Mouse (Mus musculus) liver, embryonic 12.5 days (tissue): ENCODE measurements around the gene Cmss1. TPM values are rescaled to one million over a fixed set of nuclear protein-coding genes. Genes with fewer than 3 reads are reported as not detected.

Experiments
- ATAC-seq: fragments of 200-750 bp; cut with Nextera tagmentation; 2 replicates; pipeline ENCODE4 v1.8.0; 2017; ENCODE audit warnings: moderate number of reproducible peaks, mild to moderate bottlenecking, moderate library complexity
- H3K27ac ChIP-seq: fragments of 300-500 bp; sonication (generic); 2 replicates; pipeline ENCODE4 v1.5.1; 2016; ENCODE audit warnings: mild to moderate bottlenecking
- H3K27me3 ChIP-seq: fragments of 300-500 bp; sonication (generic); replicated peaks from 2 replicates; pipeline ENCODE4 v1.6.1; 2016; ENCODE audit warnings: mild to moderate bottlenecking, moderate library complexity
- H3K36me3 ChIP-seq: fragments of 300-500 bp; sonication (generic); 2 replicates; pipeline ENCODE4 v1.6.1; 2016; ENCODE audit warnings: mild to moderate bottlenecking, moderate library complexity
- H3K4me1 ChIP-seq: fragments of 300-500 bp; sonication (generic); 2 replicates; pipeline ENCODE4 v1.6.1; 2016
- H3K4me2 ChIP-seq: fragments of 300-500 bp; sonication (generic); 2 replicates; pipeline ENCODE4 v1.6.1; 2016; ENCODE audit warnings: mild to moderate bottlenecking, moderate library complexity
- H3K4me3 ChIP-seq: fragments of 300-500 bp; sonication (generic); 2 replicates; pipeline ENCODE4 v1.5.1; 2016; ENCODE audit warnings: mild to moderate bottlenecking, moderate library complexity
- H3K9ac ChIP-seq: fragments of 300-500 bp; sonication (generic); 2 replicates; pipeline ENCODE4 v1.6.1; 2016; ENCODE audit warnings: mild to moderate bottlenecking, moderate library complexity
- H3K9me3 ChIP-seq: fragments of 300-500 bp; sonication (generic); replicated peaks from 2 replicates; pipeline ENCODE4 v1.6.1; 2016; ENCODE audit warnings: mild to moderate bottlenecking, moderate library complexity
- WGBS: fragments of 180-500 bp; shearing (Covaris S2); methylation state at CpG from one replicate; pipeline ENCODE4 v1.1.7; 2016; ENCODE audit not compliant: insufficient replicate concordance; 5-methylcytosine and 5-hydroxymethylcytosine counted together
- polyA plus RNA-seq: library from polyadenylated mRNA; unstranded; fragments of >200 nt; fragmentation: Nextera tagmentation; extraction: Ambion mirVana; gene quantifications from 2 replicates; pipeline ENCODE4 v1.2.1, GENCODE M21; 2016

Cmss1 gene
- polyA plus RNA-seq, 1 experiment from 2014 or later: 47.6 TPM

DNA sequence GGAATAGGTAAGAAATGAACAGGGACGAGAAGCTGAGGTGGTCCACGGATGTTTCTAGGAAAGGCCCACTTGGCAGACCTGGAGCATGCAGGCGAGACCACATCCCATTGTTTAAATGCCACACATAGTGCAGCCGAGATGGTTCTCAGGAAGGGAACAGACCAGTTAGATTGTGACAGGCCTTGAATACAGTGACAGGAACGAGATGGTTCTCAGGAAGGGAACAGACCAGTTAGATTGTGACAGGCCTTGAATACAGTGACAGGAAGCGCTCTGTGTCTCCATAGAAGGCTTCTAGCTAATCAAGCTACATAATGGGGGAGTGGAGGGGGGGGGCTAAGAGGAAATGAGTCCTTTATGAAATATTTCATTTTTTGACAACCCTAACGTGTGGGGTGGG, 26.6 kb downstream of the Cmss1 start:
- H3K4me1 ChIP-seq: no peaks in the 10 kb centered on the region; the same call in 1 of the 2 replicates
- no peaks in the 10 kb centered on the region for H3K27me3 ChIP-seq
- 0 out of 2 replicates have a peak, but pooled peaks have one; percentile 27 for ATAC-seq
- no peak overlapping the region for H3K4me3 ChIP-seq
- WGBS: 43% methylated on average over 7 of the region's 7 CpGs
- no peak overlapping the region for H3K27ac ChIP-seq
- H3K9me3 ChIP-seq: no peaks in the 10 kb centered on the region
- no peak overlapping the region for H3K4me2 ChIP-seq
- H3K36me3 ChIP-seq: no peaks in the 10 kb centered on the region
- no peak overlapping the region for H3K9ac ChIP-seq

DNA sequence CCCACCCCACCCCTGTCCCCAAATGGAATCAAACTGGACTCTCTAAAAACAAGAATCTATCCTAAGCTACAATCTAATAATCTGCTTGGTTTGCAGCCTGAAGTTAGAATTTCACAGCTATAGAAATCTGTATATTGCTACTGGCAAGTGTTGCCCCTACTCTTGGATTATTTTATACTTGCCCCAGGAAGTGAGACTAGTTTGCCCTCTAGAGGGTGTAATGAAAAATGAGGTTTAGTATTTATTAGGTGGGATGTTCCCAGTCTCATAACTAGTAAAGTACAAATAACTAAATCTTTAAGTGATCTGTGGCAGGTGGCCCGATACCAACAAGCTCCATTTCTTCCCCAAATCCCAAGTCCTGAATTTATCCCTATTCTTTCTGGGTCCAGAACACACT, 29.1 kb downstream of the Cmss1 start:
- no peak for ATAC-seq
- H3K27ac ChIP-seq: no peak overlapping the region
- no peak overlapping the region for H3K4me3 ChIP-seq
- H3K9ac ChIP-seq: no peak overlapping the region
- H3K36me3 ChIP-seq: no peaks in the 10 kb centered on the region
- 76% methylated on average over 1 of the region's 1 CpGs for WGBS
- H3K4me2 ChIP-seq: no peak overlapping the region
- H3K9me3 ChIP-seq: no peaks in the 10 kb centered on the region
- no peaks in the 10 kb centered on the region for H3K27me3 ChIP-seq
- H3K4me1 ChIP-seq: no peaks in the 10 kb centered on the region

DNA sequence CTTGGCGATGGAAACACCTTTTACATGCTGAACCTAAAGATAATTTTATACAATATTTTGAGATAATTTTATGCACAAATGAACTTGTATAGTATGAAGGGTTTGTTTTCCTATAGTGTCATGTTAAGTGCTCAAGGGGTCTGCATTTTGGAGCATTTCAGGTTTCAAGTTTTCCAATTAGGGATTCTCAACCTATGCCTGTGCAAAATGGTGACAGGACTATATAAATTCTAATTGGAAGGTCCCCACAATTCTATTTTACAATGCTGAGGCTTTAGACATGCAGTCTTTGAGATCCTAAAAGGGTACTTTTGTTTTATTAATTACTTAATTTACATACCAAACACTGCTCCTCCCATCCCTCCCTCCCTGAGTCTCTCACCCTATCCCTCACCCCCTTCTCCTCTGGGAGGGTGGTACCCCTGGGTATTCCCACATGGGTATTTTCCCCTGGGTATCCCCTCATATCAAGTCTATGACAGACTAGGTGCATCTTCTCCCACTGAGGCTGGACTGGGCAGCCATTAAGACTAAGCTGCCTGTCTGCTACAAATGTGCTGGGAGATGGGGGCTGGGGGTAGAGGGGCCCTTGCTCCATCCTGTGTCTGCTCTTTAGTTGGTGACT, 30.8 kb downstream of the Cmss1 start:
- H3K9me3 ChIP-seq: no peaks in the 10 kb centered on the region
- 69% methylated on average over 1 of the region's 1 CpGs for WGBS
- H3K36me3 ChIP-seq: peaks cover 4% of the 10 kb centered on the region; the same call in 1 of the 2 replicates
- H3K9ac ChIP-seq: no peak overlapping the region
- no peak overlapping the region for H3K4me2 ChIP-seq
- no peak overlapping the region for H3K4me3 ChIP-seq
- H3K4me1 ChIP-seq: no peaks in the 10 kb centered on the region
- ATAC-seq: no peak
- H3K27ac ChIP-seq: no peak overlapping the region
- no peaks in the 10 kb centered on the region for H3K27me3 ChIP-seq

DNA sequence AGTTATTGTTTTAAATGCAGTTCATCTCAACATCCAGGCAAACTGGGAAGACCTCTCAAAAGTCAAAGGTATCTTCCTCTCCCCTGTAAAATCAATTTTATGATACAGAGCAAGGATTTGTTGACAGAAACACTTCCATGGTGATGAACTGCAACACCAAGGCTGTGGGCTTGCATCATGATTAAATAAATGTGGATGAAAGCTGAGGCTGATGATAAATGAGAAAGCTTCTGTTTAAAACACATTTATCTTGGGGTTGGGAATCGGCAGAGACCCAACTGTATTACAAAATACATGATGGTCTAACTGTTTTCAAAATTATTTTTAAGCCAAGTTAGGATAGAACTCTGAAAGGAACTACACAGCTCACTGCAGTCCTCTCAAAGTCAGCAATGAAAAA, 32.8 kb downstream of the Cmss1 start:
- no peak for ATAC-seq
- WGBS: 84% methylated on average over 1 of the region's 1 CpGs
- H3K9me3 ChIP-seq: no peaks in the 10 kb centered on the region
- no peak overlapping the region for H3K4me3 ChIP-seq
- no peak overlapping the region for H3K4me2 ChIP-seq
- H3K9ac ChIP-seq: no peak overlapping the region
- H3K27ac ChIP-seq: no peak overlapping the region
- H3K36me3 ChIP-seq: peaks cover 7% of the 10 kb centered on the region
- H3K4me1 ChIP-seq: no peaks in the 10 kb centered on the region
- H3K27me3 ChIP-seq: no peaks in the 10 kb centered on the region

DNA sequence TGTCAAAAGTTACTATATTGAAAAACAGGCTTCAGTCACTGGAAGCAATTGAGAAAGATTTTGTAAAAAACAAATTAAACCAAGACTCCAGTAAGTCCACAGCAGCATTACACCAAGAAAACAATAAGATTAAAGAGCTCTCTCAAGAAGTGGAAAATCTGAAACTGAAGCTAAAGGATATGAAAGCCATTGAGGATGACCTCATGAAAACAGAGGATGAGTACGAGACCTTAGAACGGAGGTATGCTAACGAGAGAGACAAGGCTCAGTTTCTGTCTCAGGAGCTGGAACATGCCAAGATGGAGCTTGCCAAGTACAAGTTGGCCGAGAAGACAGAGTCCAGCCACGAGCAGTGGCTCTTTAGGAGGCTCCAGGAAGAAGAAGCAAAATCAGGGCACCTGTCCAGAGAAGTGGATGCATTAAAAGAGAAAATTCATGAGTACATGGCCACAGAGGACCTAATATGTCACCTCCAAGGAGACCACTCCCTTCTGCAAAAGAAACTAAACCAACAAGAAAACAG, 35.8 kb downstream of the Cmss1 start:
- Histone ChIP-seq H3K4me3 (no peak overlapping the region), H3K27me3 (no peaks in the 10 kb centered on the region), H3K4me2 (no peak overlapping the region), H3K27ac (no peak overlapping the region), H3K36me3 (peaks cover 7% of the 10 kb centered on the region), H3K9ac (no peak overlapping the region), H3K4me1 (no peaks in the 10 kb centered on the region), H3K9me3 (no peaks in the 10 kb centered on the region)
- no peak for ATAC-seq
- 77% methylated on average over 5 of the region's 5 CpGs for WGBS

DNA sequence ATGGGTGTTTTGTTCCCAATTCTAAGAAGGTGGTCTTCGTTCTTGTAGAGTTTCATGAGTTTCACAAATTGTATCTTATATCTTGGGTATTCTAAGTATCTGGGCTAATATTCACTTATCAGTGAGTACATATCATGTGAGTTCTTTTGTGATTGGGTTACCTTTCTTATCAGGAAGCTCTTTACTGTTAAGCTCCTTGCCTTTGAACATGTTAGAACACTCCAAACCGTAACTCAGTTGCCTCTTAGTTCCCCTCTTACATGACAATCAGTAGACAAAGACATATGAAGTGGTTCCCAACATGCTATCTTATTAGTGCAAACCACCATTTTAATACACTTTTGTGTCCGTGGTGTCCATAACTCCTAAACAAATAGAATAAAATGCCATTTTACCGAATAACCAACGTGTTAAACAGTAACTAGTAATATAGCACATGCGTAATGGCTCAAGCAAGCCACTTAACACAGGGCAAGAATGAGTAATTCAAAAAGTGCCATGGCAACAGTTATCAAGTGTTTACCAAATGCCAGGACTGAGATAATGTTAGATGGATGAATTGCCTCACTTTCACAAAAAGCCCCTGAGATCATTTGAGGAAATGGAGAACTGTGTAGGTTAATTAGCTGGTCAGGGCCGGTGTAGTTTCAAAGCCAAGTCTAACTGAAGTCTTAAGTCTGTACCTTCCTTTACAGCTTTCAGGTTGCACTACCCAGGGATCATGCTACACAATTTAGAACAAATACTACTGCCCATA, 37.8 kb downstream of the Cmss1 start:
- Histone ChIP-seq H3K4me1 (no peaks in the 10 kb centered on the region), H3K9ac (no peak overlapping the region), H3K36me3 (peaks cover 7% of the 10 kb centered on the region), H3K27ac (no peak overlapping the region), H3K9me3 (no peaks in the 10 kb centered on the region), H3K27me3 (no peaks in the 10 kb centered on the region), H3K4me3 (no peak overlapping the region), H3K4me2 (no peak overlapping the region)
- ATAC-seq: no peak
- 79% methylated on average over 7 of the region's 7 CpGs for WGBS

DNA sequence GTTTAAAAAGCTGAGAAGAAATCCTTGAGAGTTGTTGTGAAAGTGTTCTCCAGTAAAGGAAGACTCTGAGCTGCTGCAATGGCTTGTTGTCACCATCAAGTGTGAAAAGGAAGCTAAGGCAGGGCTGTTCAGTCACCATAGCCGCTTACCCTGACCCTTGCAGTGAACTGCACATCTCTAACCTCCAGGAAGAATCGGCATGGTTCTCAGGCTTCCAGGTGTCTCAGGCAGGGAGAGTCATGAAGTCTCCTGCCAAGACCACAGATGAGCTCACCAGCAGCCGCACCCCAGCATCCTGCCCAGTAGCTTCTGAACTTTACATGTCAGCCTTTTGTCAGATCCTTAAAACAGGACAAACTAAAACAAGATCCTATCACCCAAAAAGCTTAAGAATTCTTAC, 40.4 kb downstream of the Cmss1 start:
- Histone ChIP-seq H3K4me1 (no peaks in the 10 kb centered on the region), H3K4me3 (no peak overlapping the region), H3K9me3 (no peaks in the 10 kb centered on the region), H3K27me3 (no peaks in the 10 kb centered on the region), H3K4me2 (no peak overlapping the region), H3K36me3 (peaks cover 3% of the 10 kb centered on the region; the same call in 1 of the 2 replicates), H3K27ac (no peak overlapping the region), H3K9ac (no peak overlapping the region)
- 80% methylated on average over 3 of the region's 3 CpGs for WGBS
- ATAC-seq: no peak

DNA sequence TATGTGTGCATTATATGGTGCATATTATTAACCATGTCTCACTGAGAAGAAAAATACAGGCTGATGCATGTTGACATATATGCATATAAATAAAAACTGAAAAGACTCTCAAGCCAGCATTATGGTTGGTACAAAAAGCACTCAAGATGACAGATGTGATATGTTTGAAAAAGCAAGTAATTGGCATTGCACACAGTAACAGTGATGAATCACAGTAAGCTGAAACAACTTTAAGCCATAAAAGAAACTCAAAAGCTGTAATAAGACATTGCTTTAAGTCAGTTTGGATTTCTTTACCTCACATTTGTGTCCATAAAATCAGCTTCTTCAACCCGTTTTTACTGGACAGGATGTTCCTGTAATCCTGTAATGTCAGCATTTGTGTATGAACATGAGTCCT, 41.9 kb downstream of the Cmss1 start:
- Histone ChIP-seq H3K36me3 (peaks cover 6% of the 10 kb centered on the region; the same call in 1 of the 2 replicates), H3K27ac (no peak overlapping the region), H3K4me3 (no peak overlapping the region), H3K9ac (no peak overlapping the region), H3K4me1 (no peaks in the 10 kb centered on the region), H3K27me3 (no peaks in the 10 kb centered on the region), H3K4me2 (no peak overlapping the region), H3K9me3 (no peaks in the 10 kb centered on the region)
- WGBS: 53% methylated on average over 1 of the region's 1 CpGs
- no peak for ATAC-seq

DNA sequence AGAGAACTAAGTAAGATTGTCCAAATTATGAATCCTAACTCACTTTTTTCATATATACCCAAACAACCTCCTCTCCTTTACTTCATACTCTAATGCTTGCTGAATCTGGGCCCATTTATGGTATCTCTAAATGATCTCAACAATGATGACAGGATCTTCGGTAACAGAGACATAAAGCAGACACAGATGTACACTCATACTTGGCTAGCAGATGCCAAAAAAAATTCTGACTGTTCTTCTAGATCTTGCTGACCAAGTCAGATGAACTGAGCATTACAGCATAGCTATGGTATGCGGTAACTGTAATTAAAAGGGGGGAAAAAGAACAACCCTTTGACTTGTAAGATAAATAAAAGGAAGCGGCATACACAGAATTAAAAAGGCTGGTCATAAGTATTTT, 43.2 kb downstream of the Cmss1 start:
- H3K4me3 ChIP-seq: no peak overlapping the region
- no peaks in the 10 kb centered on the region for H3K9me3 ChIP-seq
- no peak overlapping the region for H3K27ac ChIP-seq
- 63% methylated on average over 3 of the region's 3 CpGs for WGBS
- ATAC-seq: no peak
- no peaks in the 10 kb centered on the region for H3K27me3 ChIP-seq
- H3K4me1 ChIP-seq: no peaks in the 10 kb centered on the region
- no peak overlapping the region for H3K9ac ChIP-seq
- H3K36me3 ChIP-seq: 0 out of 2 replicates have a peak, but pooled peaks cover 3% of the 10 kb centered on the region
- no peak overlapping the region for H3K4me2 ChIP-seq

DNA sequence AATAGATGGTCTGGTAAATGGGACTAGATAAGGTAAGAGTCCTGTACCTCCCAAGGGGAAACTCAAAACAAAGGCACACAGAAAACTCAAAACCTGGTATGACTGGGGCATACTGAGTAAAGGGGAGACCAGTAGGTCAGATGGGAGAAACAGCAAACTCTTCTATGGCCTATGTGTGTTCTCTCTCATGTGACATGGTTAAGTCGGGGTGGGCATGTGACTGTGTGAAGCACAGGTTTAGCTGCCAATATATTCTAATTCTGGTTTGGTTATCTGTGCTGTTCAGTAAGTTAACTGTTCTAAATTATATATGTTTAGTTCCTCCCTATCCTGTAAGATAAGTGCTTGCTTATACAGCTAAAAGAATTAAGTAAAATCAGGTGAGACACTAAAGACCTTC, 46.5 kb downstream of the Cmss1 start:
- no peaks in the 10 kb centered on the region for H3K4me1 ChIP-seq
- H3K4me3 ChIP-seq: no peak overlapping the region
- no peak overlapping the region for H3K27ac ChIP-seq
- H3K9me3 ChIP-seq: no peaks in the 10 kb centered on the region
- 76% methylated on average over 1 of the region's 1 CpGs for WGBS
- no peak for ATAC-seq
- 0 out of 2 replicates have a peak, but pooled peaks cover 3% of the 10 kb centered on the region for H3K36me3 ChIP-seq
- H3K9ac ChIP-seq: no peak overlapping the region
- no peaks in the 10 kb centered on the region for H3K27me3 ChIP-seq
- no peak overlapping the region for H3K4me2 ChIP-seq

DNA sequence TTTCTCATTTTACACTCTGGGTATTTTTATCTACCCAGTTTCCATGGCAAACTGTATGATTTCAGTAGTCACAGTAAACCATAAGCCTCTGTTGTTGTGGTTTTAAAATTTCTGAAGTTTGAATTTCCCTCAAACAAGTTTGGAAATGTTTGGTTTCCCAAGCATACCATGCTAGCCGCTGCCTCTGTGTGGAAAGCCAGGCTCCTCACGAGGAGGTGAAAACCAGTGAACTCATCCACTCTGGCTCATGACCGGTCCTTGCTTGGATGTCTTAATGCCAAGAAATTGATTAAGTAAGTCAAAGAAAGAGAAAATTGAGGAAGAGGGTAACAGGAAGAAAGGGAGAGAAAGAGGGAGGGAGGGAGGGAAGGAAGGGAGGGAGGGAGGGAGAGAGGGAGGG, 48.4 kb downstream of the Cmss1 start:
- Histone ChIP-seq H3K36me3 (0 out of 2 replicates have a peak, but pooled peaks cover 3% of the 10 kb centered on the region), H3K4me3 (no peak overlapping the region), H3K27ac (no peak overlapping the region), H3K4me1 (no peaks in the 10 kb centered on the region), H3K9me3 (no peaks in the 10 kb centered on the region), H3K9ac (no peak overlapping the region), H3K27me3 (no peaks in the 10 kb centered on the region), H3K4me2 (no peak overlapping the region)
- no peak for ATAC-seq
- WGBS: 83% methylated on average over 3 of the region's 3 CpGs

DNA sequence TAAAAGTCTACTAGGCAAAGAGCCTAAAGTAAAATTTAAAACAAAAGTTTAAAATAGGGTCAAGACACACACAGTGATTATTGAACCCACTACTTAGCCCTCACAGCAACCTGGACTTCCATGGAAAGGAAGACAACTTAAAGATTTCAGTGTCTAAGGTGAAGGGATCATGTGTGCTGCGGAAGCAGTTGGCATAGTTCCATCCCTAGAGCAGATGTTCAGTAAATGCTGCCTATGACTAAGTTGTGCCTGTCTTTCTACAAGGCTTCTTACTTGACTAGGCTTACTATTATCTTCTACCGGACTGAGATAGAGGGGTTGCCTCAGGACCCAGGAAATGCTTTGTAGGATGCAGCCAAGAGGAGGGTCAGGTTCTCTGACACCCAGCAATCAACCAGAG, 50.4 kb downstream of the Cmss1 start:
- Histone ChIP-seq H3K27ac (no peak overlapping the region), H3K4me2 (no peak overlapping the region), H3K36me3 (0 out of 2 replicates have a peak, but pooled peaks cover 3% of the 10 kb centered on the region), H3K9ac (no peak overlapping the region), H3K4me3 (no peak overlapping the region), H3K9me3 (no peaks in the 10 kb centered on the region), H3K27me3 (no peaks in the 10 kb centered on the region), H3K4me1 (no peaks in the 10 kb centered on the region)
- no peak for ATAC-seq
- WGBS: 71% methylated on average over 2 of the region's 2 CpGs
